ENCODE assay signal across 21 mouse cellular contexts in the genomic region with DNA sequence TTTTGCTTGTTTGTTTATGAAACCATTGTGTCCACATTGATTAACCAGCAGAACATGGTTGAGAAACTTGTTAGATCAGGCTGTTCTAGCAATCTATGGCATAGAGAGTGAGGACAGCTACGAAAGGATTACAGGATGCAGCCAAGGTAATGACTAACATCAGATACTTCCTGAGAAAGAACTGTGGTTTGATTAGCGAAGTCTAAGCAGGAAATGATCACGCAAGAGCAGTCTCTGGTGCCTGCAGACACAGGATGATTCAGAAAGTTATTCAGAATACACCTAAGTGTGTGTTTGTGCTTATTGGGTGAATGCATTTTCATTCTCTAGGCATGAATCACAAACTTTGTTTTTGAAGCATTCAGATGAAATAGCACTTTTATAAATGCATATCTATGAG.
DNase-seq lines count a peak whose midpoint lies in the region; ATAC-seq and TF ChIP-seq lines count a peak whose summit lies in the region.
"Had no signal": no experiment of that assay in that cellular context is flagged by ENCODE, and none has a peak within 500 bp of the region (broad histone marks: within the 10 kb centered on the region; RNA-seq: fewer than 3 reads in every experiment).

No protein-coding gene starts in this region.

- TF ChIP-seq POLR2A in cerebellum, adult 2 months (IDR thresholded peaks at IDR 0.05; ENCODE audit: borderline replicate concordance, insufficient read depth, low read length): no peak

- no peaks in the 10 kb centered on the region for H3K4me1 ChIP-seq in midbrain, embryonic 11.5 days (ENCODE audit: control insufficient read depth, insufficient read depth, low read length)
- H3K4me1 ChIP-seq in cerebellum, adult 2 months (ENCODE audit: control insufficient read depth, insufficient read depth, low read length): no peaks in the 10 kb centered on the region
- H3K4me1 ChIP-seq: embryonic facial prominence, embryonic 10.5 days; embryonic facial prominence, embryonic 12.5 days had no signal

- H3K4me2 ChIP-seq in midbrain, embryonic 11.5 days: no peak overlapping the region
- H3K4me2 ChIP-seq: embryonic facial prominence, embryonic 12.5 days had no signal

- H3K4me3 ChIP-seq in midbrain, embryonic 11.5 days (ENCODE audit: low read depth, low read length): no peak overlapping the region
- no peak overlapping the region for H3K4me3 ChIP-seq in cerebellum, adult 2 months (replicated peaks; ENCODE audit: insufficient read depth, low read depth, low read length)
- H3K4me3 ChIP-seq: embryonic facial prominence, embryonic 10.5 days; embryonic facial prominence, embryonic 12.5 days had no signal

- no peak for TF ChIP-seq CTCF in cerebellum, adult 2 months (IDR thresholded peaks at IDR 0.05; ENCODE audit: borderline replicate concordance, insufficient read depth, low read depth, low read length)

- no peaks in the 10 kb centered on the region for H3K9me3 ChIP-seq in midbrain, embryonic 11.5 days (ENCODE audit: control insufficient read depth, low read length)
- H3K9me3 ChIP-seq: embryonic facial prominence, embryonic 10.5 days; embryonic facial prominence, embryonic 12.5 days; G1E had no signal

- ATAC-seq in midbrain, embryonic 11.5 days (ENCODE audit: low FRiP score): no peak
- ATAC-seq: CD4-positive, CD25-positive, alpha-beta regulatory T cell, adult 4 months; forebrain, embryonic 14.5 days; forebrain, embryonic 16.5 days had no signal

- no peak overlapping the region for H3K27ac ChIP-seq in midbrain, embryonic 11.5 days (ENCODE audit: low read depth, low read length)
- no peak overlapping the region for H3K27ac ChIP-seq in cerebellum, adult 2 months (ENCODE audit: insufficient read depth, low read length)
- H3K27ac ChIP-seq: embryonic facial prominence, embryonic 10.5 days; embryonic facial prominence, embryonic 12.5 days had no signal

- no peaks in the 10 kb centered on the region for H3K36me3 ChIP-seq in midbrain, embryonic 11.5 days (ENCODE audit: control insufficient read depth, insufficient read depth, low read length)
- H3K36me3 ChIP-seq: embryonic facial prominence, embryonic 10.5 days; embryonic facial prominence, embryonic 12.5 days; G1E had no signal

- 83% methylated on average over 3 of the region's 3 CpGs for WGBS in midbrain, embryonic 11.5 days
- 88% methylated on average over 3 of the region's 3 CpGs for WGBS in cerebellum, adult 2 months

- H3K9ac ChIP-seq in midbrain, embryonic 11.5 days (ENCODE audit: low read length): no peak overlapping the region
- H3K9ac ChIP-seq: embryonic facial prominence, embryonic 12.5 days had no signal

- H3K27me3 ChIP-seq in midbrain, embryonic 11.5 days (ENCODE audit: control insufficient read depth, insufficient read depth, low read length): no peaks in the 10 kb centered on the region
- no peaks in the 10 kb centered on the region for H3K27me3 ChIP-seq in cerebellum, adult 2 months (ENCODE audit: control insufficient read depth, insufficient read depth, low read length)
- H3K27me3 ChIP-seq: CH12.LX; embryonic facial prominence, embryonic 12.5 days had no signal

- DNase-seq in 3134 (ENCODE audit: extremely low read depth, insufficient read length, low spot score) (peak; percentile 19), 416B (ENCODE audit: low read depth) (peak; percentile 94)
- DNase-seq in Muller cell, postnatal 12 days (ENCODE audit: inconsistent ontology term): peak; percentile 25
- DNase-seq in midbrain, embryonic 11.5 days (ENCODE audit: low spot score, missing footprints): no peak
- no peak for DNase-seq in cerebellum, adult 2 months
- no peak for DNase-seq in layer of hippocampus, adult 18-20 months (ENCODE audit: low spot score in 2 of 2)
- DNase-seq: adrenal gland, adult 2 months; adrenal gland, postnatal 10 days; adrenal gland, postnatal 25 days; cerebellum, adult 11 months; cerebellum, adult 18-20 months; cerebellum, adult 9-10 months; cerebellum, postnatal 10 days; cerebellum, postnatal 25 days had no signal

Comparison
In these comparisons a context has a peak if more than half of its experiments do, and no peak if none do; other contexts are left out.
1. DNase-seq: peak in 3134 (single experiment), 416B (single experiment) and Muller cell, postnatal 12 days (single experiment); none in midbrain, embryonic 11.5 days (single experiment), cerebellum, adult 2 months (0 of 2) and layer of hippocampus, adult 18-20 months (0 of 2).